Mouse (Mus musculus) liver, embryonic 16.5 days (tissue): ENCODE measurements around the gene Fat1. TPM values are rescaled to one million over a fixed set of nuclear protein-coding genes. Genes with fewer than 3 reads are reported as not detected.

Experiments
- polyA plus RNA-seq: library from polyadenylated mRNA; unstranded; fragments of >200 nt; fragmentation: Nextera tagmentation; extraction: Ambion mirVana; gene quantifications from 2 replicates; pipeline ENCODE4 v1.2.1, GENCODE M21; 2015

The Fat1 gene
- polyA plus RNA-seq, 1 experiment from 2014 or later: 0.71 TPM

Other genes with a start within 250 kb of the Fat1 start
- gene Mtnr1a, start 133.7 kb downstream of the Fat1 start, polyA plus RNA-seq: not detected in 2 replicates